In genomic region chr15:101266132-101266963, GRCm38 (mm10) we compare ENCODE assay signal across 8 mouse cellular contexts. TPM values are rescaled to one million over a fixed set of nuclear protein-coding genes. Genes with fewer than 3 reads are reported as not detected.
DNase-seq lines count a peak whose midpoint lies in the region; ATAC-seq and TF ChIP-seq lines count a peak whose summit lies in the region.

No protein-coding gene starts in this region.

- H3K27ac ChIP-seq in brown adipose tissue, adult 24 weeks (replicated peaks; ENCODE audit: low read depth, low read length): peak overlapping the region; percentile 73
- H3K27ac ChIP-seq in forebrain, embryonic 14.5 days (ENCODE audit: low read depth, low read length): no peak overlapping the region
- H3K27ac ChIP-seq in neural tube, embryonic 14.5 days (ENCODE audit: low read depth, low read length): no peak overlapping the region
- H3K27ac ChIP-seq in testis, adult 2 months (ENCODE audit: control insufficient read depth, insufficient read depth, low read depth, low read length): peak overlapping the region; percentile 27; the same call in 1 of the 2 replicates

- no peaks in the 10 kb centered on the region for H3K9me3 ChIP-seq in forebrain, embryonic 14.5 days (replicated peaks; ENCODE audit: control insufficient read depth, low read length)
- no peaks in the 10 kb centered on the region for H3K9me3 ChIP-seq in neural tube, embryonic 14.5 days (ENCODE audit: control insufficient read depth, low read length)

- intact Hi-C loops in heart, postnatal 14 days (cut with DNase I): loop anchor here (2.0 kb wide), 1 partner anchor 26 kb away; no protein-coding TSS in a partner anchor

- H3K9ac ChIP-seq in forebrain, embryonic 14.5 days (ENCODE audit: low read length): peak overlapping the region; percentile 55
- peak overlapping the region; percentile 51 for H3K9ac ChIP-seq in neural tube, embryonic 14.5 days (replicated peaks; ENCODE audit: low read depth, low read length)

- DNase-seq in B cell, adult 2 months: peak; percentile 96 to 97
- peak; percentile 75 for DNase-seq in forebrain, embryonic 14.5 days (ENCODE audit: low spot score)
- peak; percentile 96 to 98 for DNase-seq in heart, postnatal 14 days
- peak; percentile 89 to 92 for DNase-seq in layer of hippocampus, adult 18-20 months (ENCODE audit: low spot score in 2 of 2)
- DNase-seq in lung, adult 18-20 months: peak; percentile 96 to 98

- H3K4me2 ChIP-seq in forebrain, embryonic 14.5 days (ENCODE audit: low read length): peak overlapping the region; percentile 82
- peak overlapping the region; percentile 89 for H3K4me2 ChIP-seq in neural tube, embryonic 14.5 days (ENCODE audit: low read depth, low read length)

- H3K4me3 ChIP-seq in brown adipose tissue, adult 24 weeks (ENCODE audit: insufficient read depth, low read depth, low read length): peak overlapping the region; percentile 78
- H3K4me3 ChIP-seq in forebrain, embryonic 14.5 days (ENCODE audit: low read depth, low read length): peak overlapping the region; percentile 43
- peak overlapping the region; percentile 46 for H3K4me3 ChIP-seq in neural tube, embryonic 14.5 days (ENCODE audit: low read depth, low read length)
- peak overlapping the region; percentile 90 for H3K4me3 ChIP-seq in testis, adult 2 months (ENCODE audit: control insufficient read depth, low read depth, low read length)

- ATAC-seq in forebrain, embryonic 14.5 days: peak; percentile 77
- peak; percentile 82 for ATAC-seq in neural tube, embryonic 14.5 days (ENCODE audit: low read depth)

- WGBS in forebrain, embryonic 14.5 days: 1% methylated on average over 46 of the region's 57 CpGs
- WGBS in neural tube, embryonic 14.5 days: under 1% methylated on average over 47 of the region's 57 CpGs

- no peak for TF ChIP-seq CTCF in testis, adult 2 months (IDR thresholded peaks at IDR 0.05; ENCODE audit: control insufficient read depth, insufficient read depth, insufficient replicate concordance, low read depth, low read length)

- peaks cover 6% of the 10 kb centered on the region; the same call in 1 of the 2 replicates for H3K36me3 ChIP-seq in forebrain, embryonic 14.5 days (ENCODE audit: control insufficient read depth, insufficient read depth, low read length)
- no peaks in the 10 kb centered on the region for H3K36me3 ChIP-seq in neural tube, embryonic 14.5 days (ENCODE audit: control insufficient read depth, insufficient read depth, low read length)
- no peaks in the 10 kb centered on the region for H3K36me3 ChIP-seq in testis, adult 2 months (ENCODE audit: control insufficient read depth, insufficient read depth, low read length)

- peaks cover 16% of the 10 kb centered on the region; the same call in 1 of the 2 replicates for H3K27me3 ChIP-seq in forebrain, embryonic 14.5 days (replicated peaks; ENCODE audit: control insufficient read depth, insufficient read depth, low read length)
- peaks cover 17% of the 10 kb centered on the region for H3K27me3 ChIP-seq in neural tube, embryonic 14.5 days (ENCODE audit: control insufficient read depth, insufficient read depth, low read length)
- no peaks in the 10 kb centered on the region for H3K27me3 ChIP-seq in testis, adult 2 months (ENCODE audit: control insufficient read depth, insufficient read depth, low read length)

- peak; percentile 68; the same call in 1 of the 2 replicates for TF ChIP-seq POLR2A in testis, adult 2 months (IDR thresholded peaks at IDR 0.05; ENCODE audit: control insufficient read depth, low read depth, low read length)

- H3K4me1 ChIP-seq in brown adipose tissue, adult 24 weeks (ENCODE audit: control insufficient read depth, insufficient read depth, insufficient read length, low read length): peaks cover 11% of the 10 kb centered on the region
- H3K4me1 ChIP-seq in forebrain, embryonic 14.5 days (ENCODE audit: control insufficient read depth, insufficient read depth, low read length): peaks cover 6% of the 10 kb centered on the region
- 0 out of 2 replicates have a peak, but pooled peaks cover 13% of the 10 kb centered on the region for H3K4me1 ChIP-seq in neural tube, embryonic 14.5 days (ENCODE audit: control insufficient read depth, insufficient read depth, low read length)
- peaks cover 22% of the 10 kb centered on the region for H3K4me1 ChIP-seq in testis, adult 2 months (ENCODE audit: control insufficient read depth, insufficient read depth, low read length)

RNA-seq across cellular contexts. Expression of gene Nr4a1, which starts 12.3 kb away (rescaled TPM):
- 20.8 and 136 TPM in 2 replicates for polyA plus RNA-seq in brown adipose tissue, adult 24 weeks (2012; ENCODE audit: insufficient read depth, insufficient read length, missing spikeins)
- 2.1 and 2.9 TPM in 2 replicates for polyA plus RNA-seq in forebrain, embryonic 14.5 days (2014; fragmentation: Nextera tagmentation; extraction: Ambion mirVana)
- total RNA-seq in heart, postnatal 14 days (2021): 10 to 100 TPM; 14.0 to 63.1 TPM
- total RNA-seq in layer of hippocampus, adult 18-20 months (2021): 100 to 1,000 TPM in 1 of 2 experiments, 10 to 100 TPM in 1; 87.1 to 105 TPM
- polyA plus RNA-seq in neural tube, embryonic 14.5 days (2014; fragmentation: Nextera tagmentation; extraction: Ambion mirVana): 4.8 and 5.3 TPM in 2 replicates
- polyA plus RNA-seq in testis, adult 2 months (2012; rRNA removed): 51.4 TPM in 2 replicates

RNA-seq across cellular contexts. Expression of gene Atg101, which starts 17.7 kb away (rescaled TPM):
- 34.8 and 38.0 TPM in 2 replicates for polyA plus RNA-seq in brown adipose tissue, adult 24 weeks (2012; ENCODE audit: insufficient read depth, insufficient read length, missing spikeins)
- polyA plus RNA-seq in forebrain, embryonic 14.5 days (2014; fragmentation: Nextera tagmentation; extraction: Ambion mirVana): 82.3 and 83.1 TPM in 2 replicates
- 10 to 100 TPM; 24.7 to 25.5 TPM for total RNA-seq in heart, postnatal 14 days (2021)
- 10 to 100 TPM; 53.2 to 57.5 TPM for total RNA-seq in layer of hippocampus, adult 18-20 months (2021)
- 69.4 and 75.7 TPM in 2 replicates for polyA plus RNA-seq in neural tube, embryonic 14.5 days (2014; fragmentation: Nextera tagmentation; extraction: Ambion mirVana)
- 16.4 and 17.5 TPM in 2 replicates for polyA plus RNA-seq in testis, adult 2 months (2012; rRNA removed)

RNA-seq across cellular contexts. Expression of gene 6030408B16Rik, which starts 26.7 kb away (rescaled TPM):
- 0.91 TPM in 1 of 2 replicates, not detected in the other for polyA plus RNA-seq in brown adipose tissue, adult 24 weeks (2012; ENCODE audit: insufficient read depth, insufficient read length, missing spikeins)
- 0.25 TPM in 2 replicates for polyA plus RNA-seq in forebrain, embryonic 14.5 days (2014; fragmentation: Nextera tagmentation; extraction: Ambion mirVana)
- 1 to 10 TPM; 1.7 to 1.8 TPM for total RNA-seq in heart, postnatal 14 days (2021)
- under 1 TPM; 0.27 to 0.66 TPM for total RNA-seq in layer of hippocampus, adult 18-20 months (2021)
- 0.22 and 0.64 TPM in 2 replicates for polyA plus RNA-seq in neural tube, embryonic 14.5 days (2014; fragmentation: Nextera tagmentation; extraction: Ambion mirVana)
- polyA plus RNA-seq in testis, adult 2 months (2012; rRNA removed): 8.5 and 10.4 TPM in 2 replicates

RNA-seq across cellular contexts. Expression of gene Grasp, which starts 42.4 kb away (rescaled TPM):
- polyA plus RNA-seq in brown adipose tissue, adult 24 weeks (2012; ENCODE audit: insufficient read depth, insufficient read length, missing spikeins): 1.7 and 3.7 TPM in 2 replicates
- 0.93 and 1.0 TPM in 2 replicates for polyA plus RNA-seq in forebrain, embryonic 14.5 days (2014; fragmentation: Nextera tagmentation; extraction: Ambion mirVana)
- 10 to 100 TPM; 12.9 to 14.0 TPM for total RNA-seq in heart, postnatal 14 days (2021)
- total RNA-seq in layer of hippocampus, adult 18-20 months (2021): 10 to 100 TPM; 75.9 to 86.7 TPM
- 1.0 and 2.4 TPM in 2 replicates for polyA plus RNA-seq in neural tube, embryonic 14.5 days (2014; fragmentation: Nextera tagmentation; extraction: Ambion mirVana)
- 1.8 and 1.9 TPM in 2 replicates for polyA plus RNA-seq in testis, adult 2 months (2012; rRNA removed)

Comparison
In these comparisons a context has a peak if more than half of its experiments do, and no peak if none do; other contexts are left out.
1. H3K27ac ChIP-seq: peak in brown adipose tissue, adult 24 weeks (single experiment) and testis, adult 2 months (single experiment); none in forebrain, embryonic 14.5 days (single experiment) and neural tube, embryonic 14.5 days (single experiment).
2. Peak in every context shown above with its lines, with median percentiles within 50 percentile points of each other: DNase-seq and H3K4me3 ChIP-seq.